Mouse (Mus musculus) frontal cortex, adult (tissue): ENCODE measurements around the gene Sgpp2.

Experiments
- ATAC-seq: cut with Nextera tagmentation; 2 replicates; pipeline ENCODE4 v1.9.2; 2017; ENCODE audit warnings: mild to moderate bottlenecking, moderate library complexity, mixed read lengths; ENCODE audit not compliant: low TSS enrichment

Sgpp2 gene

DNA sequence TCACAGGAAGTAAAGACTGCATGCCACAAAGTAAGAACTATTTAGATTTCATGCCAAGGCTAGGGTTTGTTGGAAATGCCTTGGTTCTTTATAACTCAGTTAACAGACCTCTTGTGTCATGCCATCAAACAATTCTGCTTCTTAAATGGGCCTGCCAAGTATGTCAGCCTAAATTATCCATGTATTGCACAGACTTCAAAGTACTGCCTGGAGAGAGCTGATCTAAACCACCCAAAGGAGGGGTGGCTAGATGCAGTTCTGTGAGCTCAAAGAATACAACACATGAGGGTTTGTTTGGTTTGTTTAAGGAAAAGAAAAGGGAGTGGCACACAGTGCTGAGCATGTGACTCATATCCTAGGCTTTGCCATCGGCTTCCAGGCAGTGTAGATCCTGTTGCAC is 137.9 kb downstream of the Sgpp2 start:
- no peak for ATAC-seq

DNA sequence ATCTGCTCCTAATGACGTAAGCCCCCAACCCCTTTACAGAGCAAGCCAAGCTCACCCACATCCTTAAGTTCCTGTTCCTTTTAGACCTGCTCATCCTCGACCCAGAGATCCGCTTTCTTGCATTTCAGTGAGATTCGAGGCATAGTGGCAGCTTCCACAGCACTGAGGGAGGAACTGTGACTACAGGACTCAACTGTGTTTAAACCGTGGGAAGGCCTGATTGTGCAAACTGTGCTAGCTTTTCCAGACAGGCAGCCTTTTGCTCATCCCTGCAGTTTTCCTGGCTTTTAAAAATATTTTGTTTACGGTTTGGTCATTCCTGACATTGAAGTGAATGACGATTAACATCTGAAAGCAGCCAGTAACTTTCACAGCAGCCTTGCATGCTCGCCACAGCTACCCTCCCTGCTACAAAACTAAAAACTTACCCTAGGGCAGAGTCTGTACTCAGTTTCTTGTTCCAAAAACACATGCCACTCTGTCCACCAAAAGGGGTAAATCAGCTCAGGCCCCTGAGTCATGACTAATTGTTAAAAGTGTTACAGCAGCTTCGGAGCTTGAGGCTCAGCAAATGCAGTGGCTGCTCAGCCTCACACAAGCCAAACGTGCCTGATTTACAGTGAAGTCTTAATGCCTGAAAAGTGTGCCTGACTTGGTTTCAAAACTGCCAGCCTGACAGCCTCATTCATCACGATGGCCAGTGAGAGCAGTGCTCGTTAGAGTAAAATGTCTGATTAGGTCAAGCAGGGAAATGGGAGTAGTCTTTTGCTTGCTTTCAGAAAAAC is 141.1 kb downstream of the Sgpp2 start:
- peak; percentile 55; the same call in 1 of the 2 replicates for ATAC-seq

DNA sequence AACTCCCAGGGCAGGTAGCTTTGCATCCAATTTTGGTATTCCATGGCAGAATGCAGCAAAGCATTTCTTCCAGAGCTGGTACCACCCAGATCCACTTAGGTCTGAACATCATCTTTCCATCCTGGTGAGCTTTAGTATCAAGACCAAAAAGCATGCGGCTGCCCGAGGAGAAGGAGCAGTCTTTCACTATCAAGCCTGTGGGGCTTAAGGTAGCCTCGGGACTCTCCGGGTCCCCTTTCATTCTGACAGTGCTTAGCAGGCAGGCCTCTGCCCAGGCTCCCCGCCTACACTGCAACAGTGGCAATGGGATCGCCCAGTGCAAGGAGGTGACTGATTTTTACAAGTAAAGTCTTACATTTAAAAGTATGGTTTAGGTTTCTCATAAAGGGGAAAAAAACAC is 142.4 kb downstream of the Sgpp2 start:
- no peak for ATAC-seq

DNA sequence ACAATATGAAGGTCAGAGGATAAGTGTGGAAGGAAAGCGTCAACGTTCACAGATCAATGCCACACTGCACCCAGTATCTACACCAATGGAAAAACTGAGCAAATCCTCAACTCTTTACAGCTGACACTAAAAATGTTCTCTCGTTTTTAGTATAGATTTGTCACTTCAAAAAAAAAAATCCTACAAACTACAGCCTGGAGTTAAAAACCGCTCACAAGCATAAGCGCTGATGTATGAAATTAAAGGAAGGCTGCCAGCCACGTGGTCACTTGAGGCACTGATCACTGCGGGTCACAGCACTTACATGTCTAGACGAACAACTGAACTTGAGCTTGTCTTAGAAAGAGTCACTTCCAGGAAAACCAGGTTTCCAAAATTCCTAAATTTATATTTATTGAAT is 143.7 kb downstream of the Sgpp2 start:
- no peak for ATAC-seq

DNA sequence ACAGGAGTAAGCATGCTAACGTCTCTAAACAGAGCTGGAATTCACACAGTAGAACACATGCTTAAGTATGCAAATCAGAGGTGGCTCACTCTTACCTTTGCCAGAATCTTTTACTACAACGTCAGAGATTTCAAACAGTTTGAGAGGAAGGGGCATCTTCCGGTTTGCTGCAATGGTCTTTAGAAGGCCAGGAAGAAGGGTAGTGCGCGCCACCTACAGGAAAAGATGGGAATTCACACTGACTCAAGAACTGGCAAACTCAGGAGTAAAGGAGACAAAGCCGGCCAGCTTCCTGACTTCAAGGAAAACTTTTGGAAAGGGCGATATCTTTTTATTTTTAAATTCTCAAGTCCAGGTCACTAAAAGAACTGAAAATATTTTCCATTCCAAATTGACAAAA is 144.5 kb downstream of the Sgpp2 start:
- ATAC-seq, result peak; percentile 62; the same call in 1 of the 2 replicates
